Mouse (Mus musculus) limb, embryonic 11.5 days (tissue): ENCODE measurements around the gene Olig1. TPM values are rescaled to one million over a fixed set of nuclear protein-coding genes. Genes with fewer than 3 reads are reported as not detected.

Source experiments
- ATAC-seq: fragments of 200-750 bp; cut with Nextera tagmentation; 2 replicates; pipeline ENCODE4 v1.8.0; 2017; ENCODE audit warnings: low read depth; ENCODE audit not compliant: insufficient number of reproducible peaks, low FRiP score, low TSS enrichment
- DNase-seq: peaks from one replicate; pipeline ENCODE4 v3.0.0-alpha.2; 2015; ENCODE audit warnings: low spot score
- H3K27ac ChIP-seq: fragments of 300-500 bp; sonication (generic); replicated peaks from 2 replicates; pipeline ENCODE4 v1.5.1; 2014; ENCODE audit warnings: low read depth, mild to moderate bottlenecking, low read length
- H3K27me3 ChIP-seq: fragments of 300-500 bp; sonication (generic); 2 replicates; pipeline ENCODE4 v1.6.1; 2014; ENCODE audit warnings: mild to moderate bottlenecking, low read length, mixed read lengths; ENCODE audit not compliant: control insufficient read depth, insufficient read depth
- H3K36me3 ChIP-seq: fragments of 300-500 bp; sonication (generic); 2 replicates; pipeline ENCODE4 v1.6.1; 2014; ENCODE audit warnings: mild to moderate bottlenecking, low read length, moderate library complexity, mixed read lengths; ENCODE audit not compliant: control insufficient read depth, insufficient read depth
- H3K4me1 ChIP-seq: fragments of 300-500 bp; sonication (generic); 2 replicates; pipeline ENCODE4 v1.6.1; 2014; ENCODE audit warnings: low read length, mixed read lengths; ENCODE audit not compliant: control insufficient read depth, insufficient read depth
- H3K4me2 ChIP-seq: fragments of 300-500 bp; sonication (generic); 2 replicates; pipeline ENCODE4 v1.6.1; 2014; ENCODE audit warnings: low read depth, mild to moderate bottlenecking, moderate library complexity; ENCODE audit not compliant: severe bottlenecking
- H3K4me3 ChIP-seq: fragments of 300-500 bp; sonication (generic); 2 replicates; pipeline ENCODE4 v1.5.1; 2014; ENCODE audit warnings: low read depth, low read length
- H3K9ac ChIP-seq: fragments of 300-500 bp; sonication (generic); 2 replicates; pipeline ENCODE4 v1.6.1; 2014; ENCODE audit warnings: mild to moderate bottlenecking, low read length
- H3K9me3 ChIP-seq: fragments of 300-500 bp; sonication (generic); 2 replicates; pipeline ENCODE4 v1.6.1; 2016; ENCODE audit warnings: low read length; ENCODE audit not compliant: control insufficient read depth
- WGBS: fragments of 180-500 bp; shearing (Covaris S2); extraction: QIAGEN DNeasy Blood & Tissue Kit; methylation state at CpG from one replicate; pipeline ENCODE4 v1.1.7; 2014; 5-methylcytosine and 5-hydroxymethylcytosine counted together
- polyA plus RNA-seq: library from polyadenylated mRNA; unstranded; fragments of >200 nt; fragmentation: Nextera tagmentation; extraction: Ambion mirVana; gene quantifications from 2 replicates; pipeline ENCODE4 v1.2.1, GENCODE M21; 2014

The Olig1 gene
- polyA plus RNA-seq, 1 experiment from 2014 or later, result not detected

DNA sequence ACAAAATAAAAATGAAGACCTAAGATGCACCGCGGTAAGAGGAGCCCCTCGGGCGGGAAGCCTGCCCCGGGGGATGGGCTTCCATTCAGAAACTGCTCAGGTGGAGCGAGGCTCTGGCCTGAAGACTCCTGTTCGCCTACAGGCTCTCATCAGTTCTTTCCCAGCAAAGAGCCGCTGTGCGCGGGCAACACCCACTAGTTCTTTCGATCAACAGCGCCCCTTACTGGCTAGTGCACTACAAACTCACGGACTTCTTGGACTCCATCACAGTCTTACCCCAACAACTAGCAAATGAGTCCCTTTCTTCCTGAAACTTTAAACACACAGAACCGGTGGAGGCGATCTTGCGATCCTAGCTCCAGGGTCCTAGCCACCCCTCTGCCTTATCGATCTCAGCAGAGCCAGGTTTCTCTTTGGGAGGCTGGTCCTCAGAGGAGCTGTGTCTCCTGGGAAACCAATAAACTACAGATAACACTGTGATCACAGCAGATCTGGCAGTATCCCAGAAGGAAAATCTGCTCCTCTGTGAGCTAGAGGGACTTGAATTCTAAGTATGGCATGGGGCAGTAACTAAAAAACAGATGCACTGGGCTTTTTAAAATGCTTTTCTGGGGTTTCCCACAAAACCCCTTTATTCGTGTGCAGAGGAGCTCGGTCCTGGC lies 44.7 kb downstream of the Olig1 start:
- H3K27ac ChIP-seq, result no peak overlapping the region
- WGBS, result 9% methylated on average over 19 of the region's 19 CpGs
- 0 out of 2 replicates have a peak, but pooled peaks cover 2% of the 10 kb centered on the region for H3K4me1 ChIP-seq
- no peak overlapping the region for H3K4me2 ChIP-seq
- H3K4me3 ChIP-seq, result no peak overlapping the region
- ATAC-seq (peak; percentile 51; the same call in 1 of the 2 replicates), DNase-seq (peak; percentile 88)
- H3K27me3 ChIP-seq, result peaks cover 6% of the 10 kb centered on the region; the same call in 1 of the 2 replicates
- H3K9me3 ChIP-seq, result no peaks in the 10 kb centered on the region
- no peaks in the 10 kb centered on the region for H3K36me3 ChIP-seq
- H3K9ac ChIP-seq, result no peak overlapping the region

DNA sequence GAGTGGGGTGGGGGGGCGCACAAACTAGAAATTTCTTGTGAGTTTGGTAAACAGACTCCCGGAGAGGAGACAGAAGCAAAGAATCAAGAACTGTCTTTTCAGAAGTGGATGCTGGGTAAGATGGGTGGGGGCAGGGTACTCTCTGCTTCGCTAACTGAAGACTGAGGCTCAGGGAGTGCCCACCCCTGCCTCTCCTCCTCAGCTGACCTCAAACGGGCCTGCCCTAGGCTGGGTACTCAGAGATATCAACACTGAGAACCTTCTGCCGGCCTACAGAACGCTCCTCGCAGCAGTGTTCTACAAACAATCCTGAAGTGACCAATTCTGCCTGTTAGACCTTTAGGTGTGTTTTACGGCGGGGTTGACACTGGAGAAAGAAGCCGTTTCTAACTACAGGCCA lies 50.6 kb downstream of the Olig1 start:
- DNase-seq, result no peak
- no peak overlapping the region for H3K27ac ChIP-seq
- no peaks in the 10 kb centered on the region for H3K4me1 ChIP-seq
- ATAC-seq, result no peak
- whole genome bisulfite sequencing, result 63% methylated on average over 10 of the region's 10 CpGs
- no peaks in the 10 kb centered on the region for H3K36me3 ChIP-seq
- peaks cover 4% of the 10 kb centered on the region; the same call in 1 of the 2 replicates for H3K27me3 ChIP-seq
- H3K4me2 ChIP-seq, result no peak overlapping the region
- H3K9me3 ChIP-seq, result no peaks in the 10 kb centered on the region
- no peak overlapping the region for H3K9ac ChIP-seq
- no peak overlapping the region for H3K4me3 ChIP-seq

DNA sequence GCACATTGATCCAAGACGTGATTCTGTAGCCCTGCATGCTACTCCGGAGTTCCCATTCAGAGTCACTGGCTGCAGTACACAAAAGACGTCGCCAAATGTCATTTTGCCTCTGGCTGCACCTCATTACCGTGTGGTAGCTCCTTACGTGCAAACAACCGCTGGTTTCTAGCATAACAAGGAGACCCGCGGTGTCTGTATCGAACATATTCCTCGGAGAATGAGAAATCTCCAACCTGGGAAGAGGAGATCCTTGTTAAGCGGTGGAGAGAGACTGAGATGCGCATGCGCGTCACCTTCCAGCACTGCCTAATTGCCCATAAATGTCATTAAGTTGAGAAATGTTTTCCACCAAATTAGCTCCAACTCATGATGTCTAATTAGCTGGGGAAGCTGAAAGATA lies 51.0 kb downstream of the Olig1 start:
- Histone ChIP-seq H3K4me3 (no peak overlapping the region), H3K27me3 (peaks cover under 1% of the 10 kb centered on the region; the same call in 1 of the 2 replicates), H3K9me3 (no peaks in the 10 kb centered on the region), H3K4me2 (no peak overlapping the region), H3K27ac (no peak overlapping the region), H3K9ac (no peak overlapping the region), H3K36me3 (no peaks in the 10 kb centered on the region), H3K4me1 (no peaks in the 10 kb centered on the region)
- WGBS, result 51% methylated on average over 15 of the region's 15 CpGs
- DNase-seq (no peak), ATAC-seq (no peak)

Other genes starting within 250 kb of the Olig1 start
- 89.3 and 97.2 TPM in 2 replicates for gene Paxbp1, start 225.2 kb upstream of the Olig1 start, polyA plus RNA-seq
- gene 4932438H23Rik, start 174.7 kb upstream of the Olig1 start, polyA plus RNA-seq, result not detected in 2 replicates
- not detected in 2 replicates for gene Olig2, start 44.3 kb upstream of the Olig1 start, polyA plus RNA-seq
- gene Ifnar2, start 103.0 kb downstream of the Olig1 start, polyA plus RNA-seq, result 39.2 and 39.3 TPM in 2 replicates
- not detected in 2 replicates for gene Gm21970, start 121.9 kb downstream of the Olig1 start, polyA plus RNA-seq
- gene Il10rb, start 136.4 kb downstream of the Olig1 start, polyA plus RNA-seq, result 7.5 and 8.3 TPM in 2 replicates
- 55.0 and 58.4 TPM in 2 replicates for gene Ifnar1, start 215.5 kb downstream of the Olig1 start, polyA plus RNA-seq